Mouse (Mus musculus): Measurements from ENCODE around the gene Neurod2. TPM values are rescaled to one million over a fixed set of nuclear protein-coding genes. Genes with fewer than 3 reads are reported as not detected.

Neurod2 gene
- 0.17 and 0.48 TPM in 2 replicates for polyA plus RNA-seq (2015; fragmentation: Nextera tagmentation; extraction: Ambion mirVana)

GRCm38 (mm10) chr11:98329081-98329959, at the start of gene Neurod2:
Gene Neurod2 (minus strand): TSS chr11:98329648.
- peak within 1 kb of the TSS; percentile 30 for H3K4me3 ChIP-seq
- peak within 1 kb of the TSS; percentile 40; the same call in 1 of the 2 replicates for H3K9ac ChIP-seq
- no peaks in the 10 kb centered on the region for H3K9me3 ChIP-seq
- peaks cover 28% of the 10 kb centered on the region for H3K4me1 ChIP-seq
- no peak for ATAC-seq (ENCODE audit: insufficient number of reproducible peaks, insufficient read depth, low FRiP score, low TSS enrichment, low read depth)
- H3K4me2 ChIP-seq, result peak within 1 kb of the TSS; percentile 47
- peaks cover 100% of the 10 kb centered on the region for H3K27me3 ChIP-seq
- no peak within 1 kb of the TSS for H3K27ac ChIP-seq
- 1% methylated on average over 38 of the region's 38 CpGs for WGBS
- H3K36me3 ChIP-seq, result no peaks in the 10 kb centered on the region

- Histone ChIP-seq H3K27ac (no peak overlapping the region), H3K9me3 (no peaks in the 10 kb centered on the region), H3K9ac (no peak overlapping the region), H3K36me3 (peaks cover 81% of the 10 kb centered on the region), H3K27me3 (no peaks in the 10 kb centered on the region), H3K4me3 (no peak overlapping the region), H3K4me2 (no peak overlapping the region), H3K4me1 (no peaks in the 10 kb centered on the region)
- no peak for ATAC-seq (ENCODE audit: insufficient number of reproducible peaks, insufficient read depth, low FRiP score, low TSS enrichment, low read depth)
- whole genome bisulfite sequencing, result 79% methylated on average over 11 of the region's 11 CpGs
These were observed 48.3 kb upstream of the Neurod2 start for GRCm38 (mm10) chr11:98377787-98378186.

- H3K4me1 ChIP-seq, result peaks cover 4% of the 10 kb centered on the region
- H3K36me3 ChIP-seq, result peaks cover 82% of the 10 kb centered on the region
- WGBS, result 74% methylated on average over 5 of the region's 5 CpGs
- H3K4me2 ChIP-seq, result no peak overlapping the region
- no peak overlapping the region for H3K27ac ChIP-seq
- ATAC-seq (ENCODE audit: insufficient number of reproducible peaks, insufficient read depth, low FRiP score, low TSS enrichment, low read depth), result no peak
- no peak overlapping the region for H3K4me3 ChIP-seq
- H3K9ac ChIP-seq, result no peak overlapping the region
- no peaks in the 10 kb centered on the region for H3K9me3 ChIP-seq
- H3K27me3 ChIP-seq, result no peaks in the 10 kb centered on the region
These were observed 47.3 kb upstream of the Neurod2 start for GRCm38 (mm10) chr11:98376756-98377155.

GRCm38 (mm10) chr11:98374266-98374665, 44.8 kb upstream of the Neurod2 start:
- WGBS, result 89% methylated on average over 8 of the region's 8 CpGs
- ATAC-seq (ENCODE audit: insufficient number of reproducible peaks, insufficient read depth, low FRiP score, low TSS enrichment, low read depth), result no peak
- peaks cover 62% of the 10 kb centered on the region for H3K36me3 ChIP-seq
- H3K4me3 ChIP-seq, result no peak overlapping the region
- no peaks in the 10 kb centered on the region for H3K27me3 ChIP-seq
- H3K27ac ChIP-seq, result no peak overlapping the region
- H3K4me2 ChIP-seq, result no peak overlapping the region
- no peaks in the 10 kb centered on the region for H3K9me3 ChIP-seq
- H3K9ac ChIP-seq, result 0 out of 2 replicates have a peak overlapping the region, but pooled peaks have one; percentile 32
- peaks cover 14% of the 10 kb centered on the region for H3K4me1 ChIP-seq

- H3K4me1 ChIP-seq, result peaks cover 14% of the 10 kb centered on the region
- no peak overlapping the region for H3K9ac ChIP-seq
- no peak overlapping the region for H3K27ac ChIP-seq
- no peak overlapping the region for H3K4me3 ChIP-seq
- H3K36me3 ChIP-seq, result peaks cover 52% of the 10 kb centered on the region
- H3K4me2 ChIP-seq, result no peak overlapping the region
- H3K9me3 ChIP-seq, result no peaks in the 10 kb centered on the region
- no peak for ATAC-seq (ENCODE audit: insufficient number of reproducible peaks, insufficient read depth, low FRiP score, low TSS enrichment, low read depth)
- H3K27me3 ChIP-seq, result no peaks in the 10 kb centered on the region
- 87% methylated on average over 6 of the region's 6 CpGs for WGBS
These were observed 43.8 kb upstream of the Neurod2 start for GRCm38 (mm10) chr11:98373244-98373643.

GRCm38 (mm10) chr11:98372406-98372805, 43.0 kb upstream of the Neurod2 start:
- Histone ChIP-seq H3K27ac (no peak overlapping the region), H3K36me3 (peaks cover 43% of the 10 kb centered on the region), H3K9me3 (no peaks in the 10 kb centered on the region), H3K9ac (0 out of 2 replicates have a peak overlapping the region, but pooled peaks have one; percentile 21), H3K4me3 (no peak overlapping the region), H3K27me3 (no peaks in the 10 kb centered on the region), H3K4me1 (peaks cover 14% of the 10 kb centered on the region), H3K4me2 (no peak overlapping the region)
- ATAC-seq (ENCODE audit: insufficient number of reproducible peaks, insufficient read depth, low FRiP score, low TSS enrichment, low read depth), result no peak
- 7% methylated on average over 2 of the region's 2 CpGs for WGBS

- peaks cover 14% of the 10 kb centered on the region for H3K4me1 ChIP-seq
- no peaks in the 10 kb centered on the region for H3K27me3 ChIP-seq
- H3K9ac ChIP-seq, result peak overlapping the region; percentile 21; the same call in 1 of the 2 replicates
- H3K4me3 ChIP-seq, result no peak overlapping the region
- peaks cover 37% of the 10 kb centered on the region for H3K36me3 ChIP-seq
- H3K27ac ChIP-seq, result no peak overlapping the region
- WGBS, result 34% methylated on average over 10 of the region's 10 CpGs
- no peak for ATAC-seq (ENCODE audit: insufficient number of reproducible peaks, insufficient read depth, low FRiP score, low TSS enrichment, low read depth)
- H3K4me2 ChIP-seq, result 0 out of 2 replicates have a peak overlapping the region, but pooled peaks have one; percentile 5
- no peaks in the 10 kb centered on the region for H3K9me3 ChIP-seq
These were observed 42.2 kb upstream of the Neurod2 start for GRCm38 (mm10) chr11:98371556-98372240.

GRCm38 (mm10) chr11:98370588-98370987, 41.1 kb upstream of the Neurod2 start:
- H3K4me1 ChIP-seq, result peaks cover 14% of the 10 kb centered on the region
- H3K9ac ChIP-seq, result no peak overlapping the region
- H3K36me3 ChIP-seq, result peaks cover 31% of the 10 kb centered on the region
- no peak overlapping the region for H3K27ac ChIP-seq
- H3K4me2 ChIP-seq, result no peak overlapping the region
- WGBS, result 72% methylated on average over 2 of the region's 2 CpGs
- no peak overlapping the region for H3K4me3 ChIP-seq
- ATAC-seq (ENCODE audit: insufficient number of reproducible peaks, insufficient read depth, low FRiP score, low TSS enrichment, low read depth), result 0 out of 2 replicates have a peak, but pooled peaks have one; percentile 18
- H3K27me3 ChIP-seq, result no peaks in the 10 kb centered on the region
- no peaks in the 10 kb centered on the region for H3K9me3 ChIP-seq

GRCm38 (mm10) chr11:98369337-98369736, 39.9 kb upstream of the Neurod2 start:
- Histone ChIP-seq H3K27ac (no peak overlapping the region), H3K4me2 (no peak overlapping the region), H3K4me3 (no peak overlapping the region), H3K36me3 (peaks cover 19% of the 10 kb centered on the region), H3K27me3 (no peaks in the 10 kb centered on the region), H3K9me3 (no peaks in the 10 kb centered on the region), H3K9ac (no peak overlapping the region), H3K4me1 (peaks cover 14% of the 10 kb centered on the region)
- 77% methylated on average over 6 of the region's 6 CpGs for WGBS
- no peak for ATAC-seq (ENCODE audit: insufficient number of reproducible peaks, insufficient read depth, low FRiP score, low TSS enrichment, low read depth)

GRCm38 (mm10) chr11:98367863-98368186, 38.4 kb upstream of the Neurod2 start:
- Histone ChIP-seq H3K27ac (no peak overlapping the region), H3K36me3 (0 out of 2 replicates have a peak, but pooled peaks cover 7% of the 10 kb centered on the region), H3K9me3 (no peaks in the 10 kb centered on the region), H3K4me2 (no peak overlapping the region), H3K9ac (no peak overlapping the region), H3K4me1 (peaks cover 14% of the 10 kb centered on the region), H3K4me3 (no peak overlapping the region), H3K27me3 (no peaks in the 10 kb centered on the region)
- no peak for ATAC-seq (ENCODE audit: insufficient number of reproducible peaks, insufficient read depth, low FRiP score, low TSS enrichment, low read depth)
- WGBS, result 86% methylated on average over 7 of the region's 7 CpGs

- peaks cover 16% of the 10 kb centered on the region for H3K4me1 ChIP-seq
- no peak overlapping the region for H3K9ac ChIP-seq
These were observed 37.9 kb upstream of the Neurod2 start for GRCm38 (mm10) chr11:98367171-98367862.

More at GRCm38 (mm10) chr11:98367171-98367862, 37.9 kb upstream of the Neurod2 start:
- H3K4me2 ChIP-seq, result no peak overlapping the region
- no peaks in the 10 kb centered on the region for H3K27me3 ChIP-seq
- 0 out of 2 replicates have a peak, but pooled peaks cover 6% of the 10 kb centered on the region for H3K36me3 ChIP-seq
- 85% methylated on average over 10 of the region's 10 CpGs for WGBS
- no peak overlapping the region for H3K27ac ChIP-seq
- no peak overlapping the region for H3K4me3 ChIP-seq
- ATAC-seq (ENCODE audit: insufficient number of reproducible peaks, insufficient read depth, low FRiP score, low TSS enrichment, low read depth), result no peak
- no peaks in the 10 kb centered on the region for H3K9me3 ChIP-seq
